Mouse (Mus musculus) ZHBTc4 (cell line): ENCODE results near the gene Akap3.

Experiments used
- DNase-seq: peaks from one replicate; pipeline ENCODE4 v3.0.0-alpha.2; 2011; ENCODE audit warnings: low read depth, low spot score

Akap3 gene

DNA sequence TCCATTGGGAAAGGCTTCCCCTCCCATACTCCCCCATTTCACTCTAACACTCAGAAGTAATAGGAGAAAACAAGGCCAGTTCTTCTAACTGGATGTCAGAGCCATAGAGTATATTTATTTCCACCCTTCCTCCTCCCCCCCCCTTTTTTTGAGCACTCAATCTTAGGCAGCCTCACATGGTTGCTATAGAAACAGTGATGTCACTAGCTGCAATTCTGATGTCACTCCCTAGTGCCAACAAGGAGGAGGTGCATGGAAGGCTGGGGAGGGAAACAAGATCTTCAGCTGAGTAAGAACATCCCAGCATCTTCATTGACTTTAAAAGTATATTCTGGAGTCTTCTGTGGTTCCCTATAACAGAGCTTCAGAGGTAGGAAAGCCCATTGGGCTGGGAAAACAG is at the start of gene Akap3:
Gene Akap3 (plus strand): TSS at position 218 of the 400 bp plus-strand sequence.
- no peak for DNase-seq

DNA sequence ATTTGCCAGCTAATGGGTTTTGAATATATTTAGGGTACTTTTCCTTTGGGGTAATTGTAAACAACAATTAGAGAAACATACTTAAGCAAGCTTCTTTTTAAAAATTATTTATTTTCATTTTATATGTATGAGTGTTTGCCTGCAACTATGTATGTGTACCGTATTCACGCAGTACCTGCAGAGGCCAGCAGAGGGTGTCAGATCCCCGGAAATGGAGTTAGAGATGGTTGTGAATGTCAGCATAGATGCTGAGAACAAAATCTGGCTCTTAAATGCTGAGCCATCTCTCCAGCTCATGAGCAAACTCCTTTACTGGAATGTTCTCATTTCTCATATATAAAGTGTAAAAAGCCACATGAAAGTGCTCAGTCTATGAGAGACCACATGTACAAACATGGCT is 46.1 kb upstream of the Akap3 start:
- peak; percentile 67 for DNase-seq

DNA sequence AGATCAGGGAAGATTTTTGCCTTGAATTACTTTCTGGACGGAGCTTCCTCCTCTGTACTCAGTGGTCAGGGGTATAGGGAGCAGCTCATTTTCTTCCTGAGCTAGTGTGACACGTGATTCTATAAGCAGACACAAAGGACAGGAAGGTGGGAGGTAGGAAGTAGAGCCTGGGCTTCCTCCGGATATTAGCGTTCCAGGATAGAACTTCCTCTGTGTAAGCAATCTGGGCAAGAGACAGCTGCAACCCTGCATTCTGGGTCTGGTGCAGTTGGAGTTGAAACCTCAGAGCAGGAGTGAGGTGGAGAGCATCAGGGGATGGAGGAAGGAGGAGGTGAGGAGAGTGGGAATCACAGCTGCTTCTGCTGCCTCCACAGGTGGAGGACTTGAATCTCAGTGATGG is 44.8 kb upstream of the Akap3 start:
- peak; percentile 27 for DNase-seq

DNA sequence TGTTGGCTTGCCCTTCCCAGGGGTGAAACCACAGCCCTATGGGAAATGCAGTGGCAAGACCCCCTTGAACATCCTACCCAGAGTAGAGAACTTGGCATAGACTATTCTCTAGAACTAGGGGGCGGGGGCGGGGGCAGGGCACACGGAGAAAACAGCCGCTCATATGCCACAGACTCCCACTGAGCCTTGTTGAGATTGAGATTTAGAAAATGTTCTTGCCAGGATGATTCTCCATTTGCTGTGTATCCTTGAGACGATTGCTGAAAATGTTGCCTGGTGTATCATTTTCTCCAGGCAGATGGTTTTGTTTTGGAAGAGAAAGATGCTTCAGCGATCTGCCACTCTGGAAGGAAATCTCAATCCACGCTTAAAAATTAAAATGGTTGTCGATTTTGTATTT is 44.3 kb upstream of the Akap3 start:
- no peak for DNase-seq

DNA sequence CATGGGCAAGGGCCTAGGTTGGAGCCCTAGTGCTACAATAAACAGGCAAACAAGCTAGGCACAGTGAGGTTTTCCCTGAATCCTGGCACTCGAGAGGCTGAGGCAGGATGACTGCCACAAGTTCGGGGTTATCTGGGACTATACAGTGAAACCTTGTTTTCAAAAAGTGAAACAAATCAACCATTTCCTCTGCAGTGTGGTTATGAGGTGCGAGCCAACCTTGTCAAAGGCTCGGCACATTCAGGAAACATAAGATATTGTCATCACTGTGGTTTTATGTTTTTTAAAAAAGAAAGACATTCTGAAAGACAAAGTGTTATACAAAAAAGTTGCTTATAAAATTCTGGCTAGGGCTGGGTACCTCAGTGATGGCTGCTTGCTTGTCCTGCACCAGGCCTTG is 41.4 kb upstream of the Akap3 start:
- DNase-seq = no peak

DNA sequence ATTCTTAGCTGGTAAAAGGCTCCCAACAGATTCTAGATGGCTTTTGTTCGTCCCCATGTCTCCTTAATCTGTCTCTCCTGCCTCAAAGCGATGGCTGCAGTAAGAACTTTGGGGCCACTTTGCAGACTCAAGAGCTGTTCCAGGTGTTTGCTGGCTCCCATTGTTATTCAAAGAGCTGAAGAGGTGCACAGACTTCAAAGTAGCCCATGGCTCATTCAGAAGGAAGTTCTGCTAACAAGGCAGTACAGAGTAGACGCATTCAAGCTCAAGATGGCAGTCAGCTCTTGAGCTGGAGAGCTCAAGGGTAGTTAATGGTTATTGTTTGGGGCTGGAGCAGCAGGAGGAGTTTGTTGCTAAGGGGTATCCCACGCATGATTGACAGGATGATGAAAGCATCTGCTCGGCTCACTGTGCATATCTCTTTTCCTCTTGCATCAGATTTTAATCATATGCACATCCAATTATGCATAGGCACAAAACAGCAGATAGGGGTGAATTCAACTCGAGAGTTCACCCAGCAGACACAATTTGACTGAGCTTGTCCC is 37.6 kb upstream of the Akap3 start:
- peak; percentile 77 for DNase-seq

DNA sequence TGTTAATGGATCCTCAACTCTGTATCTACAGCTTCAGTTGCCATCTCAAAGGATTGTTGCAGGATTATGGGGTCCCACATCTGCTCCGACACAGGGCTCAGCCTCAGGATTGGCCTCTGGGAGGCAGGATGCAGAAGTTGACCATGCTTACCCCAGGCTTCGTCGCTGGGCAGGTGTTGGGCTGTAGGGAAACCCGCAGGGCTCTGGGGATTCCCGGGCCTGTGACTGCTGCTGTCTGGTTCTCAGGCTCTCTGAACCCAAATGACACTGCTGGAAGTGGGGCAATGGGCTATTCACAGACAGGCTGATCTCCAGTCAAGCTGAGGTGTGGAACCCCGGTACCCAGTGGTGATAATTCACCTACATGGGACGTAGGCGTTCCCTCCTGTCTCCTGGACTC is 36.6 kb upstream of the Akap3 start:
- DNase-seq = no peak

DNA sequence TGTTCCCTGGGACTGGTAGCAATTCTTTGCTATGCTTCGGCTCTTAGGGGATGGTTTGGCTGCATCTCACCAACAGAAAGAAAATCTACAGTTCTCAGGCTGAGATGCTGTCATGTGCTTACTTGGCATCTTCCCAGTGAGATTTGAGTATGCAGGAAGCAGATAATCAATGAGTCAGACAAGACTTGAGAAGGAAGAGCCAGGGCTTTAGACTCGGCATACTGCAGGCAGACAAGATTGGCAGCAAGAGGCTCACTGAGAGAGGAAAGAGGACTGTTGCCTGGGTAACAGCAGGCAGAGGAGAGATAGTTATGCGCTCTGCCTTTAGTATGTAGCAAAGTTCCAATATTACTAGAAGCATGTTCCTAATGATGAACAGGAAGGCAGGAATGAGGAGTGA is 29.8 kb upstream of the Akap3 start:
- DNase-seq = no peak

DNA sequence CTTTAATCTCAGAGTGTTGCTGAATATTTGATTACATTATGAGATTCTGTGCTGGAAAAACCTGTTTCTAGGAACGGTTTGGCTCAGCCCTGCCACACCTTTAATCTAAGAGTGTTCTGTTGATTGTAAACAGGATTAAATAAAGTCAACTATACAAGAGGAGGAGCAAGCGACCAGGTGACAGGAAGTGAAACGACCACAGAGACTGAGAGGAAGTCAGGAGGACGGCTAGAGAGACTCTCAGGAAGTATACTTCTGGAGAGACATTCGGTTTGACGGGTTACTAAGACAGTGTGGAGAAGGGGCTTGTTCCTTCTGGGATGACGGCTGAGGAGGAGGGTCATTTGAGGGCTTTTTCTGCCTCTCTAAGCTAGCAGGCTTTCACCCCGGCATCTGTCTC is 16.3 kb upstream of the Akap3 start:
- DNase-seq = no peak

DNA sequence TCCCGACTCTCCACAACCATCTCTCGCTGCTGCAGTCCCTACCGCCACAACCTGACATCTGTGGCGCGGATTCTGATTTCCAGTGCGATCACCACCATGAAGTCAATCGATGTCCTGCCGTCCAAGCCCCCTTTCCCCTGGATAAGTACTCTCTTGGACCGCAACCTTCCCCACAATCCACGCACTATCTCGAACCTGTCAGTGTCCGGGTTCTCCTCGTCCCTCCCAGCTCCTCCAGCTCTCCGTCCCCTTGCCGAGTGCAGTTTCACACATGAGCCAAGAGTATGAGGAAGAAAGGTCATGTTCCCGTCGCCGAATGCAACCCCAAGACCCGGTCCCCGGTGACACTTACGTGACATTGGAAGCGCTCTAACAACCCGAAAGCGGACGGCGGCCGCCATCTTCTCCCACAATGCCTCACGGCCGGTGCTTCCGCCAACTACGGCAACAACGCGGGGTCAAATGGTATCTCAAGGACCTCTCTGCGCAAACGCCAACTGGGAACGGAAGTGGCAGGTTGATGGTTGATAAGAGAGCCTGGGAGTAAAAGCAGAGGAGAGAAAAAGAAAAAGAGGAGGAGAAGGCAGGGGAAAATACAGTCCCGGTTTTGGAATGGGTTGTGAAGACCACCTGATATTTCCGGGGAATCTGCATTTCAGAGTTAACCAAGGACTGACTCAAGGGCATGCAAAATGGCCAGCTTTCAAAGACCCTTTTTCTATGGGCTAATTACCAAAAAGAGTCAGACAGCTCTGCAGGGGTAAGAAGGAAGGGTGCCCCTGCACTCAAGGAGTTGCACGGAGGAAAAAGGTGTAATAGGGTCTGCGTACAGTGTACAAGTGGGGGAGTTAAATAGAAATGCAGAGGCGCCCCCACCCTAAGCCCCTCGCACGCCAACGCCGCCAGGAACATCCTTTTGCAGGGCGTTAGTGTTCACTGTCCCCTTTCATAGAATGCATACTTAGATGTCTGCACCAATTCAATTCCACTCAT is 3.9 kb upstream of the Akap3 start, which contains the start of gene Ndufa9:
Gene Ndufa9 (minus strand): TSS at position 425 of the 993 bp plus-strand sequence.
- peak; percentile 93 for DNase-seq

DNA sequence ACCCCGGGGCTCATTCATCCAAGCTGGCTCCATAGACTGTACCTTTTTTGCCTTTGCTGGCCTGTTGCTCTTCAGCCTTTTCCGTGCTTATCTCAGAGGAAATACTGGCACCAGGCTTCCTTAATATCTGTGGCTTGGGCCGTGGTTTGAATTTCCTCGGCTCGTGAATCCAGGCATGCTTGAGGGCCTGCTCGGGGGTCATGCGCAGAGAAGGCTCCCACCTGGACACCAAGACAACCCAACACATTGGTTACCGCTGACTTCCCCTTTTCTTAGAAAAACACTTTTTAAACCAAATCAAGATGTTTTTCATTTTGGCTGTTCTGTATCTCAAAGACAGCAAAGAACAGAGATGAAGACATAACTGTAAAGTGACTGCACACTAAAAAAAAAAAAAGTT is 24.2 kb downstream of the Akap3 start:
- DNase-seq = no peak

DNA sequence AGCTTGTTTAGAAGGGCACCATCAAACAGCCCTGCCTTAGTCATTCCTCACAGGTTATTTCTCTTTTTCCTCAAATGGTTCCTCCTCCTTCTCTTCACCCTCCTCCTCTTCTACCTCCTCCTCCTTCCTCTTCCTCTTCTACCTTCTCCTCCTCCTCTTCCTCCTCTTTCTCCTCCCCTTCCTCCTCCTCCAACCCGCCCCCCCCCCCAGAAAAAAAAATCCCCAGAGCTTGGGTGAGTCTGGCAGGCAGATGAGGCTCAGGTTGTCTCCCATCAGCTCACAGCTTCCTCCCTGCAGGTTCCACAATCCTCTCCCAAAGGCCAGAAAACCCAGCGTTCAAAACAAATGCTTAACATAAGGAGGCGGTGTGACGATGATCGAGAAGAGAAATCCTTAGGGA is 54.5 kb downstream of the Akap3 start:
- DNase-seq = no peak

DNA sequence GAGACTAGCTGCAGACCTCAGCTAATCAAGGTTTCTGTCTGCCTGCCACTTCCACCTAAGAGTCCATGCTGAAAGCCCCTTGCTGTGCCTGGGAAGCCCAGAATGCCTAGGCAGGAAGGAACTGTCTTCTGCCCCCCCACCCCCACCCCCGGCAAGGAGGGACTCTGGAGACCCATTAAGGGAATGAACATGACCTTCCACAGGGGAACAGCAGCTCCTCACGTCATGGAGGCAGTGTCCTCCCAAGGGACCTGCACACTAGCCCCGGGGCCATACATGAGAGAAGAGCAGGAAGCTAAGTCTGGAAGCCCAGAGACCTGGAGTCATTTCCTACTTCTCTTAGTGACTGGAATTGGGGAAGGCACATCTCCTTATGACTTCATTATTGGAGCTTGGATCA is 55.0 kb downstream of the Akap3 start:
- no peak for DNase-seq

DNA sequence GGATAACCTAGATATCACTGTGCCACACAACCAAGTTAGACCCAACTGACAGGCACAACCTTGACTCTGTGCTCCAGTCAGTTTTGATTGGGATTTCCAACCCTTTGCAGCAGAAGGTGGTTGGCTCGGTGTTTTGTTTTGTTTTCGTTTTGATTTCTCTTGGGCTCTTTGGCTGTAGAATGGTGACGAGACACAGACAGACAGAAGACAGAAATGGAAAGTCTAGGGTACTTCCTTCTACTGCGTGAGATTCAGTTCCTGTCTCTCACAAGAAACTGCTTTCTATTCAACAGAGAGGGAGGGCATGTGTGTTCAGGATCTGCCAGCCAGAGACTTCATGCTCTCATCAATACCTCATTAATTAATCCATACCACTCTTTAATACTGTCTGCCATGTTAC is 57.8 kb downstream of the Akap3 start:
- no peak for DNase-seq

DNA sequence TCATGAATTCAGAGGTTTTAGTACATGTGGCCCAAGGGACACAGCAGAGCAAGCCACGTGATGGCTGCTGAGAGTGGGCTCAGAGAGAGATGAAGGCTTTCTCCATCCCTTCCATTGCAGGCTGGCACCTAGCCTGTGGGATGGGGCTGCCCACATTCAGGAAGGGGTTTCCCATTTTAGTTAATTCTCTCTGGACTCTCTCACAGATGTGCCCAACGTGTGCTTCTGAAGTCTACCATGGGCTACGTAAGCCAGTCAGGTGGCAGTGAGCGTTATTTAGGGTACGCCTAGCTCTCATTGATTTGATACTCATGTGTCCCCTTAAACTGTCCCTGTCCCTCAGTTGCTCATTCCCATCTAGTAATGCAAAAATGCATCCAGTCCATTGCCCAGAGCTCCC is 62.0 kb downstream of the Akap3 start:
- DNase-seq = no peak

DNA sequence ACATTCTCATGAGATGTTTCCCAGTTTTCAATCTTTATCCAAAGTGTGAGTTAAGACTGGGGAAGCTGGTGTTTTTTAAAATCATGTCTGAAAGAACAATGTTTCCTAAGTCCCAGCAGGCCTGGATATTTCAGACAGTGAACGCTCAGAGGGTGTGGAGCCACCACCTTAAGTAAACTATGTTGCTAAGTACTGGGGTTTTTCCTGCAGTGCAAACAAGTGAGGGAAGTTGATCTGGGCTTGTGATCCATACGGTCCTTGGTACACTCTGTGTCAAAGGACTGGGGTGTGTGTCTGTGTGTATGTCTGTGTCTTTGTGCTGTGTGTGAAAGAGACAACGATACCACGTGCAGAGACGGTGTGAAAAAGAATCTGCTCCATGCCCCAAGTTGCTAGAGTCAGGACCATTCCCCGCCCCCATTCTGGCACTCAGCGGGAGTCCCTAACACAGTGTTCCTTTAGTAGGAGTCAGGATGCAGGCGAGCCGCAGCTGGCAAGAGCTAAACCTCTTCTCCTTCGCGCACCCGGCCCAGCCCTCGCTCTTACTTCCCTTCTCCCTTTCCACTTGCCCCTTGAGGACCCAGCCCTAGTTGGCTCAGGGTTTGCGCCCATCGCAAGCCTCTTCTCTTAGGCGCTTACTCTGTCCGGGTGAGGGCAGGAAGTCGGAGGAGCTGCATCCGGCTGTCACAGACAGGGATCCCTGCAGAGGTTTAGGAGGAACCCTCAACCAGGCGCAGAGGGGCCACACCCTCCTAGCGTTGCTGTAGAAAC is 68.4 kb downstream of the Akap3 start, which contains the start of gene Dyrk4:
Gene Dyrk4 (minus strand): TSS at position 729 of the 771 bp plus-strand sequence.
- DNase-seq = peak; percentile 81
